Mouse (Mus musculus): Measurements from ENCODE around the gene Dio3. TPM values are rescaled to one million over a fixed set of nuclear protein-coding genes. Genes with fewer than 3 reads are reported as not detected.

Dio3 gene
- 0.73 and 0.91 TPM in 2 replicates for polyA plus RNA-seq (2015; fragmentation: Nextera tagmentation; extraction: Ambion mirVana)

DNA sequence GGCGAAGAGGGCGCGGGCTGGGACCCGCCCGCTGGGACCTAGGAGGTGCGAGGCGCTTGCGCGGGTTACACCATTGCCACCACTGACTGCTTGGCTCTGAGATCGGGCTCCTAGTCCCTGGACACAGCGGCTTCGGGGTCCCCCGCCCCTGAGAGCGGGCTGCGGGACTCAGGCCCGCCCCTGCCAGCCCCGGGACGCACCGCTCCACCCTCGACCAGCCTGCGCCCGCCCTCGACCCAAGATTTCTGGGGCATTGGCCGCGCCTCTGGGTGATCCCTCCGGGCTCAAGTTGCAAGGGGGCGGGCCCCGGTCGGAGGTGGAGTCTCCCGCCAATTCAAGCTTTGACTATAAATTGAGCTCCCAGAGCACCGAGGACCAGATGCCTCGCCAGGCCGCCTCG, at the start of gene Dio3:
TSS of gene Dio3 (plus strand) at position 216 of the 400 bp plus-strand sequence.
- WGBS: 2% methylated on average over 29 of the region's 34 CpGs
- peak within 1 kb of the TSS; percentile 31 for H3K9ac ChIP-seq (ENCODE audit: low read length)
- peak within 1 kb of the TSS; percentile 43 for H3K4me3 ChIP-seq (ENCODE audit: low read depth, low read length)
- H3K36me3 ChIP-seq (ENCODE audit: control insufficient read depth, insufficient read depth, low read length): no peaks in the 10 kb centered on the region
- H3K4me2 ChIP-seq (replicated peaks; ENCODE audit: low read depth): peak within 1 kb of the TSS; percentile 72
- H3K27ac ChIP-seq (replicated peaks): no peak within 1 kb of the TSS
- no peak for TF ChIP-seq CTCF (IDR thresholded peaks at IDR 0.05; ENCODE audit: low read depth)
- TF ChIP-seq EP300 (optimal IDR thresholded peaks at IDR 0.05): no peak
- H3K9me3 ChIP-seq (ENCODE audit: control insufficient read depth, low read length): no peaks in the 10 kb centered on the region
- H3K4me1 ChIP-seq (replicated peaks; ENCODE audit: control insufficient read depth, insufficient read depth): 0 out of 2 replicates have a peak, but pooled peaks cover 2% of the 10 kb centered on the region
- peak; percentile 30 for ATAC-seq (ENCODE audit: low FRiP score, low TSS enrichment)
- peak; percentile 58 for DNase-seq (ENCODE audit: low spot score)
- H3K27me3 ChIP-seq (ENCODE audit: control insufficient read depth, insufficient read depth, low read length): peaks cover 37% of the 10 kb centered on the region; the same call in 1 of the 2 replicates

DNA sequence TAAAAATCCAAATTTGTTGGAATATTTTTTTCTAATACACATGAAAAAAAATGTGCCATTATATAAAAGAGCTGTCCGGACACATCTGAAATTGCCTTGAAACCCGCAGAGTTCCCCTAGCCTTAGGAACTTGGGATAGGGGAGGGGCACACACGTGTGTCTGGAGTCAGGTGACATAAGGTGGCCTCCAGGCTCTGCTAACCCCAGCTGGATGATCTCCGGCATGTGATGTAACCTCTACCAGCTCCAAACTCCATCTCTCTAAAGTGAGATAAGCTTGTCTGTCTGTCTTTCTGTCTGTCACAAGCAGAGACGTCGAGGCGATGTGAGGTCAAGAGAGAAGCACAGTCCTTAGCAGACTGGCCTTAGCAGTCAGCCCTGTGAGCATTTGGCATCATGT, 48.6 kb upstream of the Dio3 start:
- 69% methylated on average over 7 of the region's 7 CpGs for WGBS
- ATAC-seq (ENCODE audit: low FRiP score, low TSS enrichment): no peak

GRCm38 (mm10) chr12:110230767-110231166, 48.1 kb upstream of the Dio3 start:
- ATAC-seq (ENCODE audit: low FRiP score, low TSS enrichment): no peak
- TF ChIP-seq CTCF (IDR thresholded peaks at IDR 0.05; ENCODE audit: low read depth) (no peak), EP300 (optimal IDR thresholded peaks at IDR 0.05) (no peak)
- 70% methylated on average over 8 of the region's 8 CpGs for WGBS

More for the DNA sequence above, 48.6 kb upstream of the Dio3 start:
- no peak for DNase-seq (ENCODE audit: low spot score)
- no peak overlapping the region for H3K4me2 ChIP-seq (replicated peaks; ENCODE audit: low read depth)
- H3K4me1 ChIP-seq (replicated peaks; ENCODE audit: control insufficient read depth, insufficient read depth): no peaks in the 10 kb centered on the region
- TF ChIP-seq CTCF (IDR thresholded peaks at IDR 0.05; ENCODE audit: low read depth): no peak
- TF ChIP-seq EP300 (optimal IDR thresholded peaks at IDR 0.05): no peak
- no peaks in the 10 kb centered on the region for H3K27me3 ChIP-seq (ENCODE audit: control insufficient read depth, insufficient read depth, low read length)
- no peaks in the 10 kb centered on the region for H3K36me3 ChIP-seq (ENCODE audit: control insufficient read depth, insufficient read depth, low read length)
- H3K9me3 ChIP-seq (ENCODE audit: control insufficient read depth, low read length): no peaks in the 10 kb centered on the region
- no peak overlapping the region for H3K27ac ChIP-seq (replicated peaks)
- no peak overlapping the region for H3K4me3 ChIP-seq (ENCODE audit: low read depth, low read length)
- no peak overlapping the region for H3K9ac ChIP-seq (ENCODE audit: low read length)

GRCm38 (mm10) chr12:110231709-110232600, 46.9 kb upstream of the Dio3 start:
- no peak overlapping the region for H3K9ac ChIP-seq (ENCODE audit: low read length)
- TF ChIP-seq EP300 (optimal IDR thresholded peaks at IDR 0.05) (no peak), CTCF (IDR thresholded peaks at IDR 0.05; ENCODE audit: low read depth) (no peak)
- H3K36me3 ChIP-seq (ENCODE audit: control insufficient read depth, insufficient read depth, low read length): no peaks in the 10 kb centered on the region
- WGBS: 69% methylated on average over 13 of the region's 13 CpGs
- no peak for DNase-seq (ENCODE audit: low spot score)
- no peak overlapping the region for H3K27ac ChIP-seq (replicated peaks)
- no peak for ATAC-seq (ENCODE audit: low FRiP score, low TSS enrichment)
- no peaks in the 10 kb centered on the region for H3K9me3 ChIP-seq (ENCODE audit: control insufficient read depth, low read length)
- H3K4me3 ChIP-seq (ENCODE audit: low read depth, low read length): no peak overlapping the region
- H3K27me3 ChIP-seq (ENCODE audit: control insufficient read depth, insufficient read depth, low read length): no peaks in the 10 kb centered on the region
- no peaks in the 10 kb centered on the region for H3K4me1 ChIP-seq (replicated peaks; ENCODE audit: control insufficient read depth, insufficient read depth)
- H3K4me2 ChIP-seq (replicated peaks; ENCODE audit: low read depth): no peak overlapping the region

More at GRCm38 (mm10) chr12:110230767-110231166, 48.1 kb upstream of the Dio3 start:
- no peaks in the 10 kb centered on the region for H3K27me3 ChIP-seq (ENCODE audit: control insufficient read depth, insufficient read depth, low read length)
- no peaks in the 10 kb centered on the region for H3K36me3 ChIP-seq (ENCODE audit: control insufficient read depth, insufficient read depth, low read length)
- no peaks in the 10 kb centered on the region for H3K4me1 ChIP-seq (replicated peaks; ENCODE audit: control insufficient read depth, insufficient read depth)
- no peak overlapping the region for H3K9ac ChIP-seq (ENCODE audit: low read length)
- H3K4me3 ChIP-seq (ENCODE audit: low read depth, low read length): no peak overlapping the region
- H3K4me2 ChIP-seq (replicated peaks; ENCODE audit: low read depth): no peak overlapping the region
- H3K9me3 ChIP-seq (ENCODE audit: control insufficient read depth, low read length): no peaks in the 10 kb centered on the region
- H3K27ac ChIP-seq (replicated peaks): no peak overlapping the region
- DNase-seq (ENCODE audit: low spot score): no peak

DNA sequence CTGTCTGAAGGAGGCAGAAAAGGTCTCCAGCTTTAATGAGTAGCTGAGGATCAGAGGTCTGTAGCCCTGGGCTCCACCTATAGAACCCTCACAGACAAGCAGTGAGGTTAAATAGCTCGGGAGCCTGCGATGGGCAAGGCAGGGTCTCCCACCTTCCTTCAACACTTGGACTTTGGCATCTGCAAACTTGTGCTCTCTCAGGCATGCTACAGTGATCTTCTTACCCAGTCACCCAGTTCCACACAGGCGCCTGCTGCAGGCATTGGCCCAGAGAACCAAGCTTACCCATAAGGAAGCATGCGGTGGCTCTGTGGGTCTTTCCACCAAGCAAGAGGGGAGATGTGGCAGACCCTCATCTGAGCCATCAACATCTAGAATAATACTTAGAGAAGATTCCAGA, 43.0 kb upstream of the Dio3 start:
- WGBS: 86% methylated on average over 4 of the region's 4 CpGs
- ATAC-seq (ENCODE audit: low FRiP score, low TSS enrichment) (no peak), DNase-seq (ENCODE audit: low spot score) (no peak)
- H3K4me3 ChIP-seq (ENCODE audit: low read depth, low read length): no peak overlapping the region
- H3K36me3 ChIP-seq (ENCODE audit: control insufficient read depth, insufficient read depth, low read length): no peaks in the 10 kb centered on the region
- no peak overlapping the region for H3K4me2 ChIP-seq (replicated peaks; ENCODE audit: low read depth)
- TF ChIP-seq CTCF (IDR thresholded peaks at IDR 0.05; ENCODE audit: low read depth): no peak
- no peak for TF ChIP-seq EP300 (optimal IDR thresholded peaks at IDR 0.05)
- no peak overlapping the region for H3K9ac ChIP-seq (ENCODE audit: low read length)
- no peak overlapping the region for H3K27ac ChIP-seq (replicated peaks)
- H3K4me1 ChIP-seq (replicated peaks; ENCODE audit: control insufficient read depth, insufficient read depth): no peaks in the 10 kb centered on the region
- H3K27me3 ChIP-seq (ENCODE audit: control insufficient read depth, insufficient read depth, low read length): no peaks in the 10 kb centered on the region
- no peaks in the 10 kb centered on the region for H3K9me3 ChIP-seq (ENCODE audit: control insufficient read depth, low read length)

- Histone ChIP-seq H3K9ac (ENCODE audit: low read length) (no peak overlapping the region), H3K4me3 (ENCODE audit: low read depth, low read length) (no peak overlapping the region), H3K4me1 (replicated peaks; ENCODE audit: control insufficient read depth, insufficient read depth) (no peaks in the 10 kb centered on the region), H3K36me3 (ENCODE audit: control insufficient read depth, insufficient read depth, low read length) (no peaks in the 10 kb centered on the region), H3K27ac (replicated peaks) (no peak overlapping the region), H3K4me2 (replicated peaks; ENCODE audit: low read depth) (no peak overlapping the region), H3K27me3 (ENCODE audit: control insufficient read depth, insufficient read depth, low read length) (no peaks in the 10 kb centered on the region), H3K9me3 (ENCODE audit: control insufficient read depth, low read length) (no peaks in the 10 kb centered on the region)
- 81% methylated on average over 7 of the region's 7 CpGs for WGBS
- DNase-seq (ENCODE audit: low spot score) (no peak), ATAC-seq (ENCODE audit: low FRiP score, low TSS enrichment) (no peak)
- TF ChIP-seq EP300 (optimal IDR thresholded peaks at IDR 0.05) (no peak), CTCF (IDR thresholded peaks at IDR 0.05; ENCODE audit: low read depth) (no peak)
Observed at GRCm38 (mm10) chr12:110237046-110237445, 41.8 kb upstream of the Dio3 start.
